Mouse (Mus musculus) CH12.LX (cell line): ENCODE results near the gene Frs2. TPM values are rescaled to one million over a fixed set of nuclear protein-coding genes. Genes with fewer than 3 reads are reported as not detected.

Experiments used
- DNase-seq: peaks from one replicate; pipeline ENCODE4 v3.0.0-alpha.2; 2013; ENCODE audit errors: extremely low read depth
- H3K27ac ChIP-seq: 2 replicates; pipeline ENCODE4 v1.5.1; 2012; ENCODE audit warnings: low read depth, mild to moderate bottlenecking, control low read depth, moderate library complexity; ENCODE audit not compliant: insufficient read depth
- H3K27me3 ChIP-seq: replicated peaks from 2 replicates; pipeline ENCODE3; 2012; ENCODE audit warnings: inconsistent platforms
- H3K36me3 ChIP-seq, 2 experiments: replicated peaks in 1 of 2; 2 replicates each; pipeline versions ENCODE3 to v1.6.1; 2012; ENCODE audit warnings: inconsistent platforms in 1 of 2, low read length in 1 of 2, mild to moderate bottlenecking in 1 of 2, mixed read lengths in 1 of 2, moderate library complexity in 1 of 2; ENCODE audit not compliant: control insufficient read depth in 1 of 2, insufficient read depth in 1 of 2
- H3K4me1 ChIP-seq, 2 experiments: 2 replicates each; pipeline ENCODE4 v1.6.1; 2012; ENCODE audit warnings: inconsistent platforms in 1 of 2, moderate library complexity in 1 of 2; ENCODE audit not compliant: insufficient read depth in 2 of 2, control insufficient read depth in 1 of 2
- H3K4me2 ChIP-seq: 2 replicates; pipeline ENCODE4 v1.6.1; 2012; ENCODE audit warnings: low read depth, mild to moderate bottlenecking, control low read depth; ENCODE audit not compliant: poor library complexity, insufficient read depth, severe bottlenecking
- H3K4me3 ChIP-seq, 3 experiments: fragments of 150-350 bp in 1 of 3; sonication (generic) in 1 of 3; replicated peaks in 1 of 3; 2 replicates each; pipeline versions ENCODE3 to v1.5.1; 2011 to 2012; ENCODE audit warnings: low read depth in 2 of 3, low read length in 2 of 3, mild to moderate bottlenecking in 2 of 3, moderate library complexity in 2 of 3, control low read depth in 1 of 3, improper control_type of control experiment in 1 of 3, inconsistent platforms in 1 of 3, mixed read lengths in 1 of 3; ENCODE audit not compliant: poor library complexity in 1 of 3
- H3K79me2 ChIP-seq: replicated peaks from 2 replicates; pipeline ENCODE4 v1.6.1; 2012; ENCODE audit warnings: mild to moderate bottlenecking, moderate library complexity; ENCODE audit not compliant: control insufficient read depth, poor library complexity, insufficient read depth, severe bottlenecking; ENCODE audit errors: extremely low read depth
- H3K9ac ChIP-seq: 2 replicates; pipeline ENCODE4 v1.6.1; 2012; ENCODE audit warnings: low read depth, mild to moderate bottlenecking, control low read depth, moderate library complexity; ENCODE audit not compliant: insufficient read depth
- H3K9me3 ChIP-seq: replicated peaks from 2 replicates; pipeline ENCODE3; 2012; ENCODE audit warnings: low read length, inconsistent platforms, mixed read lengths
- CHD2 ChIP-seq: IDR thresholded peaks from 2 replicates; pipeline ENCODE4 v1.6.1; 2011; ENCODE audit warnings: low read length, improper control_type of control experiment
- E2F4 ChIP-seq: IDR thresholded peaks from 2 replicates; pipeline ENCODE4 v1.6.1; 2011; ENCODE audit warnings: low read depth, low read length, improper control_type of control experiment; ENCODE audit not compliant: insufficient replicate concordance
- ELF1 ChIP-seq: IDR thresholded peaks from 2 replicates; pipeline ENCODE4 v1.6.1; 2014; ENCODE audit warnings: low read depth, mild to moderate bottlenecking, inconsistent platforms, low read length, improper control_type of control experiment
- ETS1 ChIP-seq: conservative IDR thresholded peaks from 2 replicates; pipeline ENCODE4 v1.6.1; 2012; ENCODE audit warnings: low read depth, mild to moderate bottlenecking, inconsistent platforms, low read length, improper control_type of control experiment, moderate library complexity
- GABPA ChIP-seq: IDR thresholded peaks from 2 replicates; pipeline ENCODE4 v1.6.1; 2012; ENCODE audit warnings: low read depth, low read length, improper control_type of control experiment, inconsistent platforms; ENCODE audit not compliant: insufficient replicate concordance
- HCFC1 ChIP-seq: IDR thresholded peaks from 2 replicates; pipeline ENCODE4 v1.6.1; 2012; ENCODE audit warnings: low read depth, mild to moderate bottlenecking, inconsistent platforms, low read length, improper control_type of control experiment
- JUN ChIP-seq: IDR thresholded peaks from 2 replicates; pipeline ENCODE4 v1.6.1; 2011; ENCODE audit warnings: low read depth, mild to moderate bottlenecking, low read length, improper control_type of control experiment, moderate library complexity; ENCODE audit not compliant: insufficient read depth
- JUND ChIP-seq: conservative IDR thresholded peaks from 2 replicates; pipeline ENCODE4 v1.6.1; 2011; ENCODE audit warnings: low read depth, low read length, improper control_type of control experiment
- KAT2A ChIP-seq: IDR thresholded peaks from 2 replicates; pipeline ENCODE4 v1.6.1; 2012; ENCODE audit warnings: low read length, improper control_type of control experiment, inconsistent platforms; ENCODE audit not compliant: insufficient replicate concordance
- MAX ChIP-seq: IDR thresholded peaks from 2 replicates; pipeline ENCODE4 v1.6.1; 2011; ENCODE audit warnings: low read length, improper control_type of control experiment
- MAZ ChIP-seq: IDR thresholded peaks from 2 replicates; pipeline ENCODE4 v1.6.1; 2012; ENCODE audit warnings: low read depth, mild to moderate bottlenecking, inconsistent platforms, low read length, improper control_type of control experiment, moderate library complexity
- MYC ChIP-seq: IDR thresholded peaks from 2 replicates; pipeline ENCODE4 v1.6.1; 2011; ENCODE audit warnings: low read depth, mild to moderate bottlenecking, improper control_type of control experiment, low read length
- PAX5 ChIP-seq: IDR thresholded peaks from 2 replicates; pipeline ENCODE4 v1.6.1; 2012; ENCODE audit warnings: low read length, inconsistent platforms, mixed read lengths
- RAD21 ChIP-seq: IDR thresholded peaks from 2 replicates; pipeline ENCODE4 v1.6.1; 2011; ENCODE audit warnings: low read depth, mild to moderate bottlenecking, low read length, improper control_type of control experiment, moderate library complexity
- RCOR1 ChIP-seq: conservative IDR thresholded peaks from 2 replicates; pipeline ENCODE4 v1.6.1; 2012; ENCODE audit warnings: low read depth, mild to moderate bottlenecking, inconsistent platforms, low read length, improper control_type of control experiment
- SMC3 ChIP-seq: IDR thresholded peaks from 2 replicates; pipeline ENCODE4 v1.6.1; 2011; ENCODE audit warnings: low read depth, low read length, improper control_type of control experiment
- TBP ChIP-seq: conservative IDR thresholded peaks from 2 replicates; pipeline ENCODE4 v1.6.1; 2011; ENCODE audit warnings: low read depth, low read length, improper control_type of control experiment
- UBTF ChIP-seq: IDR thresholded peaks from 2 replicates; pipeline ENCODE4 v1.6.1; 2012; ENCODE audit warnings: low read depth, mild to moderate bottlenecking, inconsistent platforms, low read length, improper control_type of control experiment, moderate library complexity
- USF1 ChIP-seq: IDR thresholded peaks from 2 replicates; pipeline ENCODE4 v1.6.1; 2014; ENCODE audit warnings: low read depth, mild to moderate bottlenecking, inconsistent platforms, low read length, improper control_type of control experiment
- ZC3H11A ChIP-seq: IDR thresholded peaks from 2 replicates; pipeline ENCODE4 v1.6.1; 2012; ENCODE audit warnings: low read depth, mild to moderate bottlenecking, inconsistent platforms, low read length, improper control_type of control experiment
- ZKSCAN1 ChIP-seq: IDR thresholded peaks from 2 replicates; pipeline ENCODE4 v1.6.1; 2012; ENCODE audit warnings: low read depth, inconsistent platforms, low read length, improper control_type of control experiment, borderline replicate concordance
- ZMIZ1 ChIP-seq: IDR thresholded peaks from 2 replicates; pipeline ENCODE4 v1.6.1; 2012; ENCODE audit warnings: low read depth, mild to moderate bottlenecking, inconsistent platforms, low read length, improper control_type of control experiment
- dilution Hi-C: fragments of 300-500 bp; cut with MboI; formaldehyde crosslinking; loops from 2 replicates; pipeline ENCODE4 v1.14.3; 2020; ENCODE audit warnings: low sequenced_read_pairs; ENCODE audit not compliant: extremely low pct_unique_long_range_greater_than_20kb, extremely low pct_ligation_motif_present
- in situ Hi-C: fragments of 300-500 bp; cut with MboI; formaldehyde crosslinking; loops from 3 replicates; pipeline ENCODE4 v1.14.3; 2019; ENCODE audit warnings: low sequenced_read_pairs, low pct_ligation_motif_present, low pct_unique_long_range_greater_than_20kb, mixed read lengths
- polyA plus RNA-seq: library from polyadenylated mRNA; unstranded; fragments of >175 nt; gene quantifications from 2 replicates; pipeline ENCODE4 v1.2.1, GENCODE M21; 2012; ENCODE audit warnings: low read depth; ENCODE audit not compliant: insufficient read length
- total RNA-seq, 2 experiments: library from RNA; depleted of rRNA; stranded (reverse); fragments of 300-350 nt in 1 of 2; fragments of >200 nt in 1 of 2; gene quantifications; 2 replicates each; pipeline ENCODE4 v1.2.3; 2012 to 2014

Frs2 gene
- total and polyA plus RNA-seq, 3 experiments: 4.3 to 10.4 (median 5.6) TPM

- Histone ChIP-seq H3K4me3 (no peak overlapping the region), H3K27ac (no peak overlapping the region), H3K9ac (no peak overlapping the region), H3K36me3 (peaks cover 9 to 62% of the 10 kb centered on the region in 2 experiments), H3K79me2 (0 out of 2 replicates have a peak, but pooled peaks cover 2% of the 10 kb centered on the region), H3K27me3 (no peaks in the 10 kb centered on the region), H3K4me2 (no peak overlapping the region), H3K9me3 (no peaks in the 10 kb centered on the region), H3K4me1 (peaks cover 0 to 6% of the 10 kb centered on the region in 2 experiments; a peak in 1 of 4 replicates)
- DNase-seq: no peak
- dilution Hi-C loops: no loop called here
- in situ Hi-C loops: no loop called here
- TF ChIP-seq ZMIZ1 (no peak), MAZ (no peak), KAT2A (no peak), ELF1 (no peak), RCOR1 (no peak), TBP (no peak)
Measured at GRCm38 (mm10) chr10:117096096-117096495, 52.2 kb downstream of the Frs2 start.

GRCm38 (mm10) chr10:117094504-117095329 lies 53.6 kb downstream of the Frs2 start:
- Histone ChIP-seq H3K27ac (no peak overlapping the region), H3K36me3 (peaks cover 9 to 60% of the 10 kb centered on the region in 2 experiments)
- dilution Hi-C loops: no loop called here

GRCm38 (mm10) chr10:117089628-117090027 lies 58.7 kb downstream of the Frs2 start:
- peaks cover 6 to 56% of the 10 kb centered on the region in 2 experiments for H3K36me3 ChIP-seq
- H3K9ac ChIP-seq: no peak overlapping the region
- TF ChIP-seq USF1 (no peak), HCFC1 (no peak), MYC (no peak), TBP (no peak), UBTF (no peak), RAD21 (no peak)
- peaks cover 0 to 4% of the 10 kb centered on the region in 2 experiments; a peak in 1 of 4 replicates for H3K4me1 ChIP-seq
- in situ Hi-C loops (no loop called here), dilution Hi-C loops (no loop called here)
- no peaks in the 10 kb centered on the region for H3K27me3 ChIP-seq
- H3K9me3 ChIP-seq: no peaks in the 10 kb centered on the region
- no peaks in the 10 kb centered on the region for H3K79me2 ChIP-seq
- no peak for DNase-seq
- H3K27ac ChIP-seq: no peak overlapping the region
- no peak overlapping the region for H3K4me2 ChIP-seq
- H3K4me3 ChIP-seq: no peak overlapping the region

More at GRCm38 (mm10) chr10:117094504-117095329, 53.6 kb downstream of the Frs2 start:
- Histone ChIP-seq H3K4me1 (peaks cover 0 to 2% of the 10 kb centered on the region in 2 experiments; a peak in 1 of 4 replicates), H3K4me3 (no peak overlapping the region), H3K9me3 (no peaks in the 10 kb centered on the region), H3K27me3 (no peaks in the 10 kb centered on the region), H3K79me2 (no peaks in the 10 kb centered on the region), H3K4me2 (no peak overlapping the region)
- no peak for DNase-seq
- TF ChIP-seq MAZ (no peak), GABPA (no peak), CHD2 (no peak), ZC3H11A (no peak), MAX (no peak), SMC3 (no peak), TBP (no peak), PAX5 (no peak), ETS1 (no peak), ZKSCAN1 (no peak), JUN (no peak), E2F4 (no peak), JUND (no peak), RAD21 (no peak)
- TF ChIP-seq, all 38 proteins: peak for 0
- no peak overlapping the region for H3K9ac ChIP-seq
- in situ Hi-C loops: no loop called here
